Mouse (Mus musculus): Measurements from ENCODE around the gene Aldh16a1. TPM values are rescaled to one million over a fixed set of nuclear protein-coding genes. Genes with fewer than 3 reads are reported as not detected.

Gene Aldh16a1
- polyA plus RNA-seq, 1 experiment from 2014 or later = 49.1 TPM

DNA sequence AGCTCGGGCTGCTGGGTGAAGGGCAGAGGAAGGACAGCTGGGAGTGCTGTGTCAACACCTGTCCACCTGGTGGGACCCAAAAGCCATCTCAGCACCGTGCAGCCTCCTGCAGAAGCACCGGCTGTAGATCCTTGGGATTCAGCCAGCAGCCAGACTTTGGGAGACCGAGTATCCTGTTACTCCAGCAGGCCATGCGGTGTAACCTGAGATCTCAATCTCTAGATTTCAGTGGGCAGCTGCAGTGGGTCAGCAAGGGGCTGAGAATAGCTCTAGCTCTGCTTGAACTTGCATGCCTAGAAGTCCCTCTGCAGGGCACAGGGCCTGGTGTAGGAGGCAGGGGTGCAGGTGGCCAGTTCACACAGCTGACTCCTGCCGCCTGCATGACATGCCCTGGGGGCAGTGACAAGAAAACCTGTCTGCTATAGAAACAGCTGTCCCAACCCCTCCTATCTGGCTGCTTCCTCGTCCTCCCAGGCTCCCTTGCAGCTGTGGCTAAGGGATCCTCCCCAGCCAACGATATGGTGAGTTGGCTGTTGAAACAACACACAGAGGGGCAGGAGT is 37.5 kb upstream of the Aldh16a1 start:
- H3K9me3 ChIP-seq = no peaks in the 10 kb centered on the region
- H3K36me3 ChIP-seq = no peaks in the 10 kb centered on the region
- H3K4me3 ChIP-seq = no peak overlapping the region
- no peak overlapping the region for H3K4me2 ChIP-seq
- H3K9ac ChIP-seq = no peak overlapping the region
- H3K4me1 ChIP-seq = peaks cover 10% of the 10 kb centered on the region
- WGBS = 4% methylated on average over 8 of the region's 8 CpGs
- peaks cover 20% of the 10 kb centered on the region for H3K27me3 ChIP-seq
- peak overlapping the region; percentile 47; the same call in 1 of the 2 replicates for H3K27ac ChIP-seq
- peak; percentile 73 for ATAC-seq (ENCODE audit: insufficient number of reproducible peaks, low FRiP score, low TSS enrichment, low read depth)

GRCm38 (mm10) chr7:45191161-45191560 is 36.8 kb upstream of the Aldh16a1 start:
- no peak for ATAC-seq (ENCODE audit: insufficient number of reproducible peaks, low FRiP score, low TSS enrichment, low read depth)

DNA sequence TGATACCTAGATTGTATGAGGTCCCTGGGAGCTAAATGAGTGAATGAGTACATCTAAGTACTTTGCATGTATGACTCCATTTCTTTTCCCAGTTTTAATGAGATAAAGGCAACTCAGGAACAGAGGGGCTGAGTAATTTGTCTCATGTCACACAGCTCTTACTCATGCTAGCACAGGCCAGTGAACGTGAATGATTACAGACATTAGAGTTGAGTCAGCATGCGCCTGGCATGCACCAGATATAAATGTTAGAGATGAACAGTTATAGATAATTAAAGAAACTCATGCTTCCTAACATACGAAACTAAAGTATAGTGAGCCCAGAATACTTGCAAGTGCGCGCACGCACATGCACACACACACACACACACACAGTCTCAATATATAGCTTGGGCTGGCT is 35.8 kb upstream of the Aldh16a1 start:
- 86% methylated on average over 6 of the region's 6 CpGs for WGBS
- no peak overlapping the region for H3K9ac ChIP-seq
- ATAC-seq (ENCODE audit: insufficient number of reproducible peaks, low FRiP score, low TSS enrichment, low read depth) = no peak
- H3K27ac ChIP-seq = no peak overlapping the region
- no peaks in the 10 kb centered on the region for H3K9me3 ChIP-seq
- H3K4me1 ChIP-seq = peaks cover 10% of the 10 kb centered on the region
- H3K4me3 ChIP-seq = no peak overlapping the region
- no peak overlapping the region for H3K4me2 ChIP-seq
- peaks cover 30% of the 10 kb centered on the region for H3K27me3 ChIP-seq
- H3K36me3 ChIP-seq = no peaks in the 10 kb centered on the region

More at GRCm38 (mm10) chr7:45191161-45191560, 36.8 kb upstream of the Aldh16a1 start:
- Histone ChIP-seq H3K4me3 (no peak overlapping the region), H3K9ac (no peak overlapping the region), H3K36me3 (no peaks in the 10 kb centered on the region), H3K27ac (no peak overlapping the region), H3K9me3 (no peaks in the 10 kb centered on the region), H3K27me3 (peaks cover 21% of the 10 kb centered on the region), H3K4me2 (no peak overlapping the region), H3K4me1 (peaks cover 10% of the 10 kb centered on the region)
- WGBS = 68% methylated on average over 2 of the region's 2 CpGs

GRCm38 (mm10) chr7:45189600-45189999 is 35.2 kb upstream of the Aldh16a1 start:
- Histone ChIP-seq H3K27ac (no peak overlapping the region), H3K27me3 (peaks cover 35% of the 10 kb centered on the region), H3K4me1 (peaks cover 10% of the 10 kb centered on the region), H3K4me3 (no peak overlapping the region), H3K36me3 (no peaks in the 10 kb centered on the region), H3K9me3 (no peaks in the 10 kb centered on the region), H3K4me2 (no peak overlapping the region), H3K9ac (no peak overlapping the region)
- 51% methylated on average over 16 of the region's 16 CpGs for WGBS
- no peak for ATAC-seq (ENCODE audit: insufficient number of reproducible peaks, low FRiP score, low TSS enrichment, low read depth)

DNA sequence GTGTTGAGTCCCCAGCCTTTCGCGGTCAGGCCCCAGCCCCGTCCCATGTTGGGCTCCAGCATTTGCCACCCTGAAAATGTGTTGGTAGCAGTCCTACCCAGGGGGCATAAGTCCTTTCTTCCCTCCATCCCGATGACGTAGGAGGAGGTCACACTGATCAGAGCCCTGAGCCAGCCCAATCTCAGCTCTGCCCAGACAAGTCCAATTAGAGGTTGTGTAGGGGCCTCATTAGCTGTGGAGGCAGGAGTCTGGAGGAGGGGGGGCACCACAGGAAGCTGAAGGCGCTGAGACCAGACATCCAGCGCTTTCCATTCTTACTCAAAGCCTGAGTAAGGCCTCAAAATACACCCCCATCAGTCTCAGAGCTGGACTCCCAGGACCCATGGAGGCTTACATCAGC is 31.5 kb upstream of the Aldh16a1 start:
- 54% methylated on average over 7 of the region's 7 CpGs for WGBS
- H3K4me2 ChIP-seq = no peak overlapping the region
- no peak overlapping the region for H3K4me3 ChIP-seq
- H3K27me3 ChIP-seq = peaks cover 72% of the 10 kb centered on the region
- H3K27ac ChIP-seq = no peak overlapping the region
- H3K36me3 ChIP-seq = no peaks in the 10 kb centered on the region
- H3K4me1 ChIP-seq = peaks cover 13% of the 10 kb centered on the region
- H3K9ac ChIP-seq = no peak overlapping the region
- H3K9me3 ChIP-seq = no peaks in the 10 kb centered on the region
- ATAC-seq (ENCODE audit: insufficient number of reproducible peaks, low FRiP score, low TSS enrichment, low read depth) = no peak

DNA sequence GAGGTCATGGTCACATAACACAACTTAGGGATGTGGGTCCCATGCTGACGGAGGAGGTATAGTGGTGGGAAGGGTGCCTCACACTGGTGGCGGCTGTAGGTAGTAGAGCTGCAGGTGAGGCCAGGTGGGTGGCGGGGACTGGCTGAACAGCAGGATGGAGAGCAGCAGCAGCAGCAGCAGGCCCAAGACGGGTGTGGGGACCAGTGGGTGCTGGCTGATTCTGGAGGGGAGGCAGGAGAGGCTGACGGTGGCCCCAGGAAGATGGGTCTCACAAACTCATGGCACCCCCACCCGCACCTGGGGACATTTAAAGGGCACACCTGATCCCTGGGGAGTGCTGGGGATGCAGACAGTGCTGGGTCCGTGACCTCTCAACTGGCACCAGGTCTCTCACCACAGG is 29.3 kb upstream of the Aldh16a1 start:
- H3K9ac ChIP-seq = no peak overlapping the region
- H3K9me3 ChIP-seq = no peaks in the 10 kb centered on the region
- H3K4me2 ChIP-seq = no peak overlapping the region
- no peak overlapping the region for H3K27ac ChIP-seq
- 63% methylated on average over 7 of the region's 7 CpGs for whole genome bisulfite sequencing
- H3K36me3 ChIP-seq = no peaks in the 10 kb centered on the region
- H3K4me1 ChIP-seq = peaks cover 13% of the 10 kb centered on the region
- ATAC-seq (ENCODE audit: insufficient number of reproducible peaks, low FRiP score, low TSS enrichment, low read depth) = no peak
- H3K27me3 ChIP-seq = peaks cover 83% of the 10 kb centered on the region
- H3K4me3 ChIP-seq = no peak overlapping the region

DNA sequence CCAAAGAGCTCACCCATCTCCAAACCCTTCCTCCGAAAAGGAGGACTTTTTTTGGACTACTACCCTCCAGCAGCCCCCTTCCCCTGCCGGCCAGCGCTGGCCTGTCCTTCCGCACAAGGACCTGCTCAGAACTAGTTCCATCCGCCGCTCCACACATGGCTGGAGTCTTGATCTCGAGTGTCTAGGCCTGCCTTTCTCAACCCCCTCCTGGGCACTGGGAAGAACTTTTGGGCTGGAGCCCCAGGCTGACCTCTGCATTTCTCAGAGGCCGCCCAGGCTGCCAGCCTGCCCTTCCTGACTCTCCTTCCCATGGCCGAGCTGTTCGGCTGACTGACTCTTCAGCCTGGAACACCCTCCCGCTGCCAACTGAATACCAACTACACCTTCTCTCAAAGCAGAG is 28.2 kb upstream of the Aldh16a1 start:
- Histone ChIP-seq H3K27ac (no peak overlapping the region), H3K4me2 (peak overlapping the region; percentile 55), H3K36me3 (no peaks in the 10 kb centered on the region), H3K27me3 (peaks cover 89% of the 10 kb centered on the region), H3K9me3 (no peaks in the 10 kb centered on the region), H3K4me3 (peak overlapping the region; percentile 30), H3K4me1 (peaks cover 13% of the 10 kb centered on the region), H3K9ac (no peak overlapping the region)
- whole genome bisulfite sequencing = 17% methylated on average over 11 of the region's 11 CpGs
- no peak for ATAC-seq (ENCODE audit: insufficient number of reproducible peaks, low FRiP score, low TSS enrichment, low read depth)

- peak overlapping the region; percentile 55 for H3K4me2 ChIP-seq
- peak overlapping the region; percentile 30 for H3K4me3 ChIP-seq
- H3K27ac ChIP-seq = no peak overlapping the region
- under 1% methylated on average over 34 of the region's 34 CpGs for WGBS
- H3K9ac ChIP-seq = no peak overlapping the region
- ATAC-seq (ENCODE audit: insufficient number of reproducible peaks, low FRiP score, low TSS enrichment, low read depth) = peak; percentile 80
- H3K27me3 ChIP-seq = peaks cover 93% of the 10 kb centered on the region
- no peaks in the 10 kb centered on the region for H3K36me3 ChIP-seq
- peaks cover 13% of the 10 kb centered on the region for H3K4me1 ChIP-seq
- no peaks in the 10 kb centered on the region for H3K9me3 ChIP-seq
Measured at GRCm38 (mm10) chr7:45182199-45182601, 27.8 kb upstream of the Aldh16a1 start.

DNA sequence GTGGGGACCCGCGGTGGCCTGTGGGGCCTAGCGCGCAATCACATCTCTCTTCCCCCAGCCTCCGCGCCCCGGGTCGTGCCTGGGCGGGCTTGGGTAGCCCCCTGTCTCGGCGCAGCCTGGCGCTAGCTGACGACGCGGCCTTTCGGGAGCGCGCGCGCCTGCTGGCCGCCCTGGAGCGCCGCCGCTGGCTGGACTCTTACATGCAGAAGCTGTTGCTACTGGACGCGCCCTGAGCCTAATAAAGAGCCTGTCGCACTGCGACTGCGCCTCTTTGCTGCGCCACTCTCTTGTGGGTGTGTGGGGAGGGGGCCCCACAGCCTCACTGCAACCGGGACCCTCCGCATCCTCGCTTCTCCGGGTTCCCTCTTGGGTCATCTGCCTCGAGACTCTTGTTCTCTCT is 27.2 kb upstream of the Aldh16a1 start:
- peaks cover 99% of the 10 kb centered on the region for H3K27me3 ChIP-seq
- no peaks in the 10 kb centered on the region for H3K9me3 ChIP-seq
- ATAC-seq (ENCODE audit: insufficient number of reproducible peaks, low FRiP score, low TSS enrichment, low read depth) = no peak
- no peaks in the 10 kb centered on the region for H3K36me3 ChIP-seq
- no peak overlapping the region for H3K9ac ChIP-seq
- H3K4me3 ChIP-seq = peak overlapping the region; percentile 4; the same call in 1 of the 2 replicates
- WGBS = 4% methylated on average over 34 of the region's 35 CpGs
- no peak overlapping the region for H3K4me2 ChIP-seq
- H3K27ac ChIP-seq = no peak overlapping the region
- peaks cover 17% of the 10 kb centered on the region for H3K4me1 ChIP-seq

DNA sequence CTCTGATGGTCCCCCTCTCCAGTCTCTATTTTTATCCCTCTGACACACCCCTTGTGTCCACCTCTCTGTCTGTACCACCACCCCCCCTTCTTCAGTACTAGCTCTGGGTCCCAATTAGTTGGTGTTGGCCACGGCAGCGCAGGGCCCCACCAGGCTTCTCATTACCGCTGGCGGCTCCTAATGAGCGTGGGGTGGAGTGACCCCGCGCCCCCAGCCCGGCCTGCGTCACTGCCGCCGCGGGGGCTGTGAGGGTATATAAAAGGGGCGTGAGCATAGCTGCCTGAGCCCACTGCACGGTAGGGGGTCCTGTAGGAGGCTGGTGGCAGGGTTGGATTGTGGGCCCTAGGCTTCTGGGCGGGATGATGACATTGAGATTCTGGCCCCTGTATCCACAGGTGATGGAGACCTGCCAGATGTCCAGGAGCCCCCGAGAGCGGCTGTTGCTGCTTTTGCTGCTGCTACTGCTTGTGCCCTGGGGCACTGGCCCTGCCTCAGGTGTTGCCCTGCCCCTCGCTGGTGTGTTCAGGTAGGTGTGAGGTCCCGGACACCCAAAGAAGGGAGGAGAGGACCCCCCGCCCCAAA is 26.6 kb upstream of the Aldh16a1 start, which contains the start of gene Pth2:
Gene Pth2, plus strand, starts transcription at position 100 of the 582 bp plus-strand sequence.
- Histone ChIP-seq H3K4me2 (no peak within 1 kb of the TSS), H3K27ac (no peak within 1 kb of the TSS), H3K9me3 (no peaks in the 10 kb centered on the region), H3K4me1 (peaks cover 22% of the 10 kb centered on the region), H3K36me3 (no peaks in the 10 kb centered on the region), H3K9ac (no peak within 1 kb of the TSS), H3K4me3 (peak within 1 kb of the TSS; percentile 4; the same call in 1 of the 2 replicates), H3K27me3 (peaks cover 99% of the 10 kb centered on the region)
- no peak for ATAC-seq (ENCODE audit: insufficient number of reproducible peaks, low FRiP score, low TSS enrichment, low read depth)
- WGBS = 10% methylated on average over 20 of the region's 20 CpGs

DNA sequence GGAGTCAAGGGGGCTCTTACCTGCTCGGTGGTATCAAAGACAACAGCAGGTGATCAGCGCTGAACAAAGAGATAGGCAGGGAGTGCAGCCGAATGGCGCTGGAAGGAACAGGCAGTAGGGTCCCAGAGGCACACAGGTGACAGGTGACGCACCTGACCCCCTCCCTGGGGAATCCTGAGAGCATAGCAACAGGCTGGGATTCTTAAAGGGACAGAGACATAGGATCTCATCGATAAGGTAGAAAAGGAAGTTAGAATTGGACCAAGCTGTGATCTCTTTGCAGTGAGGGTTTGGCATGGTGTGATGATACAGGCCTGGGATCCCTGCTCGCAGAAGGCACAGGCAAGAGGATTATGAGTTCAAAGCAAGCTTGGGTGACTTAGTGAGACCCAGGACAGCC is 25.1 kb upstream of the Aldh16a1 start, which contains the start of gene Gfy:
Gene Gfy, minus strand, starts transcription at position 101 of the 400 bp plus-strand sequence.
- 23% methylated on average over 7 of the region's 7 CpGs for WGBS
- H3K9me3 ChIP-seq = no peaks in the 10 kb centered on the region
- no peaks in the 10 kb centered on the region for H3K36me3 ChIP-seq
- H3K9ac ChIP-seq = no peak within 1 kb of the TSS
- H3K4me3 ChIP-seq = no peak within 1 kb of the TSS
- H3K4me2 ChIP-seq = no peak within 1 kb of the TSS
- H3K27me3 ChIP-seq = peaks cover 100% of the 10 kb centered on the region
- no peak within 1 kb of the TSS for H3K27ac ChIP-seq
- H3K4me1 ChIP-seq = peaks cover 33% of the 10 kb centered on the region
- ATAC-seq (ENCODE audit: insufficient number of reproducible peaks, low FRiP score, low TSS enrichment, low read depth) = no peak

- 25% methylated on average over 7 of the region's 7 CpGs for WGBS
- Histone ChIP-seq H3K9ac (no peak overlapping the region), H3K4me2 (no peak overlapping the region), H3K36me3 (no peaks in the 10 kb centered on the region), H3K4me1 (peaks cover 33% of the 10 kb centered on the region), H3K27ac (no peak overlapping the region), H3K27me3 (peaks cover 98% of the 10 kb centered on the region), H3K9me3 (no peaks in the 10 kb centered on the region), H3K4me3 (no peak overlapping the region)
- ATAC-seq (ENCODE audit: insufficient number of reproducible peaks, low FRiP score, low TSS enrichment, low read depth) = no peak
Measured at GRCm38 (mm10) chr7:45178550-45178949, 24.2 kb upstream of the Aldh16a1 start.

Data from limb, embryonic 15.5 days (tissue).